Mouse (Mus musculus) fibroblast of lung, adult 2 months (primary cell): Measurements from ENCODE around the gene Ccdc57.
"Not testable (repeated sequence)": the region's sequence is repeated elsewhere in the genome, so short reads cannot be mapped to it uniquely, and the experiment has no call there.

Source experiments
- DNase-seq: peaks from one replicate; pipeline ENCODE4 v3.0.0-alpha.2; 2011; ENCODE audit warnings: low read depth

Gene Ccdc57

GRCm38 (mm10) chr11:120821076-120821922 lies 111.4 kb downstream of the Ccdc57 start:
- DNase-seq: no peak

- DNase-seq: no peak
Observed at GRCm38 (mm10) chr11:120820546-120820945, 112.1 kb downstream of the Ccdc57 start.

DNA sequence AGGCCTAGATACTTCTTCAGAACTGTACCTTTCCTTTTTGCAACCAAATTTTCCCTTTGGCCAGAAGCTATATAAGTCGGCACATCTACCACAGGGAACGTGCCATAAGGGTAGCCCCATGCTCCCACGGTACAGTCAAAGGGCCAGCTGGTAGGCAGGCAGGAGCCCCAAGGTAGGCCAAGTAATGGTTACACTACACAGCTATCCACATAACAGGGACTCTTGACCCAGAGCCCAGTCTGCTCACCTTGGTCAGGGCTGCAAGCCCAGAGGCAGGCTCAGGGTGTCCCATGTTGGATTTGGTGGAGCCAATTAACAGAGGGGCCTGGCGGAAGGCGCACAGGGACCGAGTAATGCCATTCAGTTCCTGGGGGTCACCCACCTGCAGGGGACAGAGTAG lies 113.1 kb downstream of the Ccdc57 start:
- DNase-seq: no peak

GRCm38 (mm10) chr11:120818251-120818650 lies 114.4 kb downstream of the Ccdc57 start:
- DNase-seq: no peak

DNA sequence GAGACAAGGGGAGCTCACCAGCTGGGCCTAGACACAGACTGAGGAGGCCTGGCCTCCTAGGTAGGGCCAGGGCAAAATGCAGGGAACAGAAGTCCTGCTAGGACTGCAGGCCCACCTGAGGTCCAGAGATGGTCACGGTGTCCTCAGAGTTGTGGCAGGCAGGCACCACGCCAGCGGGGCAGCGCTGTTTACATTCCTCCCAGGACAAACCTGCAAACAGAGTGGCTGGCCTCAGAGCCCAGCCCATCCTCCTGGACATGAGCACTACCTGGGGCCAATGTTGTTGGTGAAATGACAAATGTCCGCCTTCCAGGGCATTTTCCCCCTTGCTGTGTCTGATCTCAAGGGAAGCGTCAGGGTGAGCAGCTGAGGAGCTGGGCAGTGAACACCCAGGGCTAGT lies 115.3 kb downstream of the Ccdc57 start:
- DNase-seq: no peak

GRCm38 (mm10) chr11:120812068-120812467 lies 120.6 kb downstream of the Ccdc57 start:
- DNase-seq: no peak

DNA sequence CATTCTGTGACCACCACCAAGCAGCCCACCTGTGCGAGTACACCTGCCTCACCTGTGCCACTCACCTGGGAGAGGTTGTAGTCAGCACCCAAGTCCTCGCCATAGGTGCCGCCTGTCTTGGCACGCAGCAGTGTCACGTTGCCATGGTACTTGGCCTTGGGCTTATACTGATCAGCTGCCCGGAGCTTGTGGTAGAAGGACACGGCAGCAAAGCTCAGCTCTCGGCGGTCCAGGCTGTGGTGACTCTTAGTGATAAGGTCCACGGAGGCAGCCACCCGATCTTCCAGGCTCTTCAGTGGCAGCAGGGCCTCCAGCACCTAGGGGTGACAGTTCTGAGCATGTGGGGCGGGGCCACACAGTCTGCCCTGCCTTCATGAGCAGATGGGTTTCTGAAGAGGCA lies 124.7 kb downstream of the Ccdc57 start:
- DNase-seq: no peak

GRCm38 (mm10) chr11:120805375-120806298 lies 127.0 kb downstream of the Ccdc57 start:
- no peak for DNase-seq

GRCm38 (mm10) chr11:120804769-120805168 lies 127.9 kb downstream of the Ccdc57 start:
- DNase-seq: no peak

DNA sequence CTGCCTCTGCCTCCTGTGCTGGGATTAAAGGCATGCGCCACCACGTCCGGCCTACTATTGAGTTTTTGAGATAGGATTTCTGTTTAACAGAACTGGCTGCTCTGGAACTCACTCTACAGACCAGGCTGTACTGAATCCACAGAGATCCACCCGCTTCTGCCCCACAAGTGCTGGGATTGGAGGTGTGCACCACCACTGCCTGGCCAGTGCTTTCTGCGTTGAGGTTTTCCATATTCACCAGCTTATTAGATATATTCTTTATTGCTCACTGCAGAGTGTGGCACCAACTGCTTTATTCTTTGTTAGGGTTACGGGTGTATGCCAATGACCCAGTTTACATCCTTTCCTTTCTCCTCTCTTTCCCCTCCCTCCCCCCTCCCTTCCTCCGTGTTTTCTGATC lies 128.4 kb downstream of the Ccdc57 start:
- DNase-seq: no peak

DNA sequence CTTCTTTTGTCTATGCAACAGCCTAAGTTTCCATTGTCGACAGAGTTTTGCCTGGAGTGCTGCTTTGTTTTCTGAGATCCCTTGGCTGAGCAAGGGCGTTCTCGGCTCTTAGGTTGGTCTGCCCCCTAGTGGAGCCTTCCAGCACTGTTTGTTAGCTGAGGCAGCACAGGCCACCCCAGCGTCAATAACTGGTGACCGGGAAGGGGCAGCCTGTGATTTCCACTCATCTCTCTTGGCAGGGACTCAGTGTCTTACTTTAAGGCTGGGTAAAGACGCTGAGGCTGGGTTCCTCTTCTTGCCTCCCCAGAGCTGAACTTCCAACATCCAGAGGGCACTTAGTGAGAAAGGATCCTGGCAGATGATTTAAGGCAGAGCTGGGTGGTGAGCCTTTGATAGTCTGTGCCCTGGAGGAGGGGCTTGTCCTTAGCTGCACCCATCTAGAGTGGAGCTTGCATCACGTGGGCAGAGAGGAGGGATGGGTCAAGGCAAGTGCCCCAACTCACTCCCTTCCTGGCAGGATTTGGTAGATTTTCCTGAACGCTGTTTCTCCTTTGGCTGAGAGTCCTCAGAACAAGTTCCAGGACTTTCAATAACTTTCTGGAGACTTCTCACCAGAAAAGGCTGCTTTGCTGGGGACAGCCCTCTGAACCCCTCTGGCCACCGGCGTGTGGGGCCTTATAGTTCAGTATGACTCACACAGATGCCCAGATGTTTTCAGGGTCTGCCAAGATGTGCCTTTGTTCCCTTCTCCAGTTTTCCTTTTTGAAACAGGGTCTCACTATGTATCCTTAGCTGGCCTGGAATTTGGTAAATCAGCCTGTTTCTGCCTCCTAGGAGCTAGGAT lies 132.4 kb downstream of the Ccdc57 start:
- peak; percentile 83 for DNase-seq

- DNase-seq: no peak
Observed at GRCm38 (mm10) chr11:120799316-120799890, 133.3 kb downstream of the Ccdc57 start.

GRCm38 (mm10) chr11:120798244-120798643 lies 134.4 kb downstream of the Ccdc57 start:
- no peak for DNase-seq

DNA sequence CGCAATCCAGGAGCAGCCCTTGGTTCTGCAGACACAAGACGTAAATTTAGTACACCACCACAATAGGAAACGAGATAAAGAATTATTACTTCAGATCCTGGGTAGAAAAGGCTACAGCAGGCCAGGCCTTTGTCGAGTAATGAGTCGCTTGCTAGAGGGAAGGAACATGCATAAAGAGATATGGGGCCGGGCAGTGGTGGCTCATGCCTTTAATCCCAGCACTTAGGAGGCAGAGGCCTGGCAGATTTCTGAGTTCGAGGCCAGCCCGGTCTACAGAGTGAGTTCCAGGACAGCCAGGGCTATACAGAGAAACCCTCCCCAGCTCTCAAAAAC lies 136.1 kb downstream of the Ccdc57 start:
- no peak for DNase-seq

- peak; percentile 88 for DNase-seq
Observed at GRCm38 (mm10) chr11:120795756-120796613, 136.7 kb downstream of the Ccdc57 start, which contains the start of gene Dus1l. Gene Dus1l (minus strand): TSS chr11:120796403.

- DNase-seq: no peak
Observed at GRCm38 (mm10) chr11:120792652-120793051, 140.0 kb downstream of the Ccdc57 start.

- no peak for DNase-seq
Observed at GRCm38 (mm10) chr11:120789810-120790209, 142.9 kb downstream of the Ccdc57 start.

GRCm38 (mm10) chr11:120789355-120789754 lies 143.3 kb downstream of the Ccdc57 start:
- no peak for DNase-seq

DNA sequence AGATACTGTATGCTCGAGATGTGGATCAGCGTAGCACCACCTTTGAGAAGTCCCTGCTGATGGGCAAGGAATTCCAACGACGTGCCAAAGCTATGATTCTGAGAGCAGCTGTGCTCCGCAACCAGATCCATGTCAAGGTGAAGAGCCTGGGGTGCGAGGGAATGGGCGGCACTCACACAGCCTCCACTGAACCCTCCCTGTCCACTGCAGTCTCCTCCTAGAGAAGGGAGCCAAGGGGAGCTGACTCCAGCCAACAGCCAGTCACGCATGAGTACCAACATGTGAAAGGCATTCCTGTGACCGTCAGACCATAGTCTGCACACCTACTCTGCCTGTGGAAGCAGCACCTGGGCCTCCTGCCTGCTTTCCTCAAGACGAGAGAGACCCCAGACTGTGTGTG lies 144.2 kb downstream of the Ccdc57 start:
- DNase-seq: not testable (repeated sequence)

- DNase-seq: no peak
Observed at GRCm38 (mm10) chr11:120785145-120785544, 147.5 kb downstream of the Ccdc57 start.
